Mouse (Mus musculus) thymus, adult 2 months (tissue): ENCODE measurements around the gene Necab2. TPM values are rescaled to one million over a fixed set of nuclear protein-coding genes. Genes with fewer than 3 reads are reported as not detected.
A peak's percentile ranks its signal among the peaks of the same experiment; 100 is the strongest.

ENCODE experiments used
- DNase-seq: peaks from one replicate; pipeline ENCODE4 v3.0.0; 2021
- H3K27ac ChIP-seq: fragments of 200-500 bp; 2 replicates; pipeline ENCODE4 v1.5.1; 2012; ENCODE audit warnings: low read length, control low read depth; ENCODE audit not compliant: control insufficient read depth, insufficient read depth
- H3K27me3 ChIP-seq: fragments of 200-500 bp; 2 replicates; pipeline ENCODE4 v1.6.1; 2012; ENCODE audit warnings: mild to moderate bottlenecking, low read length, moderate library complexity, mixed read lengths; ENCODE audit not compliant: control insufficient read depth, insufficient read depth
- H3K36me3 ChIP-seq: fragments of 200-500 bp; 2 replicates; pipeline ENCODE4 v1.6.1; 2012; ENCODE audit warnings: mild to moderate bottlenecking, low read length, moderate library complexity; ENCODE audit not compliant: control insufficient read depth, insufficient read depth
- H3K4me1 ChIP-seq: fragments of 200-500 bp; replicated peaks from 2 replicates; pipeline ENCODE4 v1.6.1; 2012; ENCODE audit warnings: low read length; ENCODE audit not compliant: control insufficient read depth, insufficient read depth
- H3K4me3 ChIP-seq: fragments of 200-500 bp; 2 replicates; pipeline ENCODE4 v1.5.1; 2012; ENCODE audit warnings: mild to moderate bottlenecking, low read length, control low read depth, moderate library complexity; ENCODE audit not compliant: control insufficient read depth, insufficient read depth
- CTCF ChIP-seq: fragments of 200-500 bp; IDR thresholded peaks from 2 replicates; pipeline ENCODE4 v1.5.1; 2012; ENCODE audit warnings: mild to moderate bottlenecking, control low read depth, low read length, moderate library complexity, borderline replicate concordance; ENCODE audit not compliant: control insufficient read depth, poor library complexity, insufficient read depth; ENCODE audit errors: extremely low read depth
- POLR2A ChIP-seq: fragments of 200-500 bp; IDR thresholded peaks from 2 replicates; pipeline ENCODE4 v1.6.1; 2012; ENCODE audit warnings: mild to moderate bottlenecking, low read length, control low read depth, moderate library complexity; ENCODE audit not compliant: control insufficient read depth, poor library complexity, insufficient read depth; ENCODE audit errors: extremely low read depth
- WGBS: fragments of 180-500 bp; shearing (Covaris S2); methylation state at CpG from one replicate; pipeline ENCODE4 v1.1.7; 2018; 5-methylcytosine and 5-hydroxymethylcytosine counted together
- polyA plus RNA-seq: library from polyadenylated mRNA; depleted of rRNA; stranded (reverse); fragments of >200 nt; gene quantifications from 2 replicates; pipeline ENCODE4 v1.2.3, GENCODE M21; 2012

The Necab2 gene
- polyA plus RNA-seq, 1 experiment = 0.12 TPM

DNA sequence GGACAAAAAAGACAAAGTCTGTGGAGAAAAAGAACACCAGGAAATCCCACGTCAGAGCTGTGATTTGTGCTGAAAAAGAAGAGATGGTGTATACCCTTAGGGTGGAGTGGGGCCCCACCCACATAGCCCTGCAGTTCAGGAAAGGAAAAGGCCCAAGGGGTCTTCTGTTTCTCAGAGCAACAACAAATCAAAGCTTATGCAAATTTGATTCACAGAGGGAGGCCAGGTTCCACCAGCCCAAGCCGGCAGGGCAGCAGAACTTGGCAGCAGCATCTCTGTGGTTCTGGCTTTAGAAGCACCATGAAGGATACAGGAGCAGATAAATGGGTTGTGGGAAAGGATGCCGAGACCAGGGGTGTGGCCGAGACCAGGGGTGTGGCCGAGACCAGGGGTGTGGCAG lies 32.2 kb downstream of the Necab2 start:
- 46% methylated on average over 5 of the region's 5 CpGs for WGBS
- H3K27me3 ChIP-seq = no peaks in the 10 kb centered on the region

DNA sequence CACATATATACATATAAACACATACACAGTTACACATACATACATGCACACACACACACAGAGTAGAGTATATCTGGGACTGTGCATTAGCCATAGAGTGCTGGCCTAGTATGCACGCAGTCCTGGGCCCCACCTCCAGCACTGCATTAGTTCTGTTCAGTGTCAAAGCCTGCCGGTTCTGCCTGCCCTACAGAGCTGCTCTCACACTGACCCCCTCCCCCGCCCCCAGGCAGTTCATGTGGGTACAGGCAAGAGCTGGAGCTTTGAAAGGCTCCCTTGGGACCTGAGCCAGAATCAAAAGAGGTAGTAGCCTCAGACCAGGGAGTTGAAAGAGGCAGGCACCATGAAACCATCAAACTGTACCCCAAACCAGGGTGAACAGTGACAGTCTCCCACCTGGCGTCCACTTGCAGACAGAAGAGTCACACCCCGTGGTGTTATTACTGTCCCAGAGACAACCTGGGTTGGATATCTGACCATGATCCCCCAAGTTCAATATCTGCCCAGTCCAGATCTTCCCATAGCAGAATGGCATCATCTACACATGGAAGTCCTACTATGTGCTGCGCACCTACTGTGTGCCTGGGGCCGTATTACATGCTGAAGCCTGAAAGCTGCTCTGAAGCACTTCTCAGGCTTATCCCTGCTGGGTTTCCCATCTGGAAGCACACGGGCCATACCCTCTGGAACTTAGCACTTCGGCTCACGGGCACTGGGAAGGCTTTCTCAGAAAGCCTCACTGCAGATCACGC lies 37.8 kb downstream of the Necab2 start:
- H3K36me3 ChIP-seq = no peaks in the 10 kb centered on the region
- TF ChIP-seq CTCF (no peak), POLR2A (no peak)
- H3K4me3 ChIP-seq = no peak overlapping the region
- no peak overlapping the region for H3K27ac ChIP-seq
- no peak for DNase-seq
- no peaks in the 10 kb centered on the region for H3K4me1 ChIP-seq
- WGBS = 87% methylated on average over 11 of the region's 11 CpGs
- H3K27me3 ChIP-seq = no peaks in the 10 kb centered on the region

More for the DNA sequence above, 32.2 kb downstream of the Necab2 start:
- Histone ChIP-seq H3K4me1 (no peaks in the 10 kb centered on the region), H3K36me3 (no peaks in the 10 kb centered on the region), H3K4me3 (no peak overlapping the region), H3K27ac (no peak overlapping the region)
- DNase-seq = no peak
- no peak for TF ChIP-seq POLR2A
- no peak for TF ChIP-seq CTCF

DNA sequence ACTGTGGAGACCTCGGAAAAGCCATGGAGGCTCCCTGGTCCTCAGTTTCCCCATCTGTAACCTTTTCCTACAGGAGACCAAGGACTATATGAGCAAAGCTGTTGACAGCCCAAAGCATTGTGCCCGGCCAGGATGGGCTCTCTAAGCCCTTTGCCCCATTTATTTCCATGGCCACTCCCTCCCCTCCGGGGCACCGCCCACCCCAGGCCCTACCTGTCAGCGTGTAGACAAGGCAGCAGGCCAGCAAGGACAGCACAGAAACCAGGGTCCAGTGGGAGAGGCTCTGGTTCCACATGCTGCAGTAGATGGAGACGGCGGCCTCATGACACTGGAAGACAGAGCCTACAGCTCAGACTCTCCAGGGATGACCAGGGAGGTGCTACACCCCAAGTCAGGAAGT lies 40.6 kb downstream of the Necab2 start:
- 82% methylated on average over 7 of the region's 7 CpGs for WGBS
- no peaks in the 10 kb centered on the region for H3K4me1 ChIP-seq
- TF ChIP-seq POLR2A = no peak
- no peak for TF ChIP-seq CTCF
- no peaks in the 10 kb centered on the region for H3K36me3 ChIP-seq
- no peaks in the 10 kb centered on the region for H3K27me3 ChIP-seq
- H3K4me3 ChIP-seq = no peak overlapping the region
- no peak for DNase-seq
- no peak overlapping the region for H3K27ac ChIP-seq

DNA sequence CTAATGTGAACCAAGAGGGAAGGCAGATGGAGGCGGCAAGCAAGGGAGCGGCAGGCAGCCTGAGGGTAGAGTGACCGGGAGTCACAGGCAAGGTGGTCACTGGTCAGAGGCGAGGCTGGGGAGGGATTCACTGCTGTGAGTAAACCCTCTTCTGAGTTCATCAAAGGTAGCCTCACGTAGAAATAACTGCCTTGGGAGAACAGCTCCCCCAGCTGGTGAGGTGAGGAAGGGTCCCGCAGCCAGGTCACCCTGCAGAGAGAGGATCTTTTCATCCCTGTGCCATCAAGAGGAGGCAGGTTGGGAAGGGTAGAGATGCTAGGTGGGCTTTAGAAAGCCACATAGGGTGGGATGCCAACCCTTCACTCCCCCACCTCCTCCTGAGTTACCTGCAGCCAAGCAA lies 50.3 kb downstream of the Necab2 start:
- Histone ChIP-seq H3K4me3 (no peak overlapping the region), H3K36me3 (no peaks in the 10 kb centered on the region), H3K27ac (no peak overlapping the region), H3K27me3 (no peaks in the 10 kb centered on the region), H3K4me1 (no peaks in the 10 kb centered on the region)
- peak; percentile 78; the same call in 1 of the 2 replicates for TF ChIP-seq CTCF
- TF ChIP-seq POLR2A = no peak
- peak; percentile 57 for DNase-seq
- WGBS = 35% methylated on average over 6 of the region's 6 CpGs

DNA sequence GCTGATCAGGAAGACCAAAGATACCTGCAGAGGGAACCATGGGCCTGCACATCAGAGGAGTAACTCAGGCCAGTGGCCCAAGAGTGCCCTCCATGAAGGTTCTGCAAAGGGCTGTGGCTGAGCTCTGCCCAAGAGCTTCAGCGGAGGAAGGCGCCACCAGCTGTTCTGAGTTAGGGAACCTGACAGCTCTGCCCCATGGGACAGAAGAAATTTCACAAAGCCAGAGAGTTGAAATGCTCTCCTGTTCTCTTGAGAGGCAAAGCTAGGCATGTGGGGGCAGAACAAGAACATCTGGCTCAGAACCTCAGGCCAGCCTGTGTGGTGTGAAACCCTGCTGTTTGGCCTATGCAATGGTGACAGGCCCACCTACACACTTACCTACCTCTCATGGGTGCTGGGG lies 53.3 kb downstream of the Necab2 start:
- H3K4me1 ChIP-seq = no peaks in the 10 kb centered on the region
- WGBS = 95% methylated on average over 2 of the region's 2 CpGs
- no peaks in the 10 kb centered on the region for H3K36me3 ChIP-seq
- no peak for DNase-seq
- no peaks in the 10 kb centered on the region for H3K27me3 ChIP-seq
- no peak for TF ChIP-seq CTCF
- TF ChIP-seq POLR2A = no peak
- H3K4me3 ChIP-seq = no peak overlapping the region
- no peak overlapping the region for H3K27ac ChIP-seq

DNA sequence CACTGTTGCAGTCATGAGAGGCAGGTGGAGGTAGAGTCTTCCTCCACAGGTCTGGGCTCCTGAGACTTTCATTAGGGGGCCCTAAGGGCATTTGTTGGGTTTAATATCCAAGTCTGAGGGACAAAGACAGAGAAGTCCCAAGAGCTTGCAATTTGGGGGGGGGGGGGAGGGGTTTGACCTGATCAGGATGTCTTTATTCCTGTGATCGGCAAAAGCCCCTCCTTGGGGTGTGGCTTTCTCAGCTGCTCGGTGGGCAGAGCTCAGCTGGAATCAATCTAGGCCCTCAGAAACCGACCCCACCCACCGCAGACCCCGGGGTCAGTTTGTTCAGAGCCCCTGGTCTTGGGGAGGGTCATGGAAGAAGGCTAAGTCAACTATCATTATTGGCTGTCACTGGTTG lies 55.1 kb downstream of the Necab2 start, which contains the start of gene Slc38a8:
Gene Slc38a8, minus strand, starts transcription at position 101 of the 400 bp plus-strand sequence.
- DNase-seq = no peak
- no peak within 1 kb of the TSS for H3K4me3 ChIP-seq
- no peaks in the 10 kb centered on the region for H3K4me1 ChIP-seq
- WGBS = 77% methylated on average over 5 of the region's 5 CpGs
- TF ChIP-seq POLR2A = no peak
- TF ChIP-seq CTCF = no peak
- no peaks in the 10 kb centered on the region for H3K27me3 ChIP-seq
- H3K27ac ChIP-seq = no peak within 1 kb of the TSS
- no peaks in the 10 kb centered on the region for H3K36me3 ChIP-seq

DNA sequence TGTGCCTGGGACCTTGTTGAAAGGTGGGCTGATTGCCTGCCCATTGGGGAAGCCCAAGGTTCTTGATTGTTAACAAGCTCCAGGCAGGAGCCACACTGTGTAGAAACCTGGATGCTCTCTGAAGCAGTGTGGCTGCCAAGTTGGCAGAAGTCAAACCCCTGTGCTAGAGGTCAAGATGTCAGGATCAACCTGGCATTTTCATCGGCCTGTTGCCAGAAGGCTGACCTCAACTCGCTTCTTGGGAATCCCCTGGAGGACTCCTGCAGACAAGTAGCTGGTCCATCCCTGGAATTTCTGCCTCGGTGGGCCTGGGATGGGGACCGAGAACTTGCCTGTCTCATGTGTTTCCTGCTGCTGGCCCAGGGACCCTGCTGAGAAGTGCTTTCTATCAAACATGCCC lies 55.6 kb downstream of the Necab2 start:
- no peak overlapping the region for H3K27ac ChIP-seq
- TF ChIP-seq POLR2A (no peak), CTCF (no peak)
- 75% methylated on average over 4 of the region's 4 CpGs for WGBS

More for the DNA sequence above, 55.6 kb downstream of the Necab2 start:
- no peak overlapping the region for H3K4me3 ChIP-seq
- no peak for DNase-seq
- no peaks in the 10 kb centered on the region; the same call in 1 of the 2 replicates for H3K36me3 ChIP-seq
- H3K4me1 ChIP-seq = no peaks in the 10 kb centered on the region
- H3K27me3 ChIP-seq = no peaks in the 10 kb centered on the region
